Mouse (Mus musculus) G1E-ER4 (cell line): ENCODE results near the gene Lexm. TPM values are rescaled to one million over a fixed set of nuclear protein-coding genes. Genes with fewer than 3 reads are reported as not detected.

Experiments used
- GATA1 ChIP-seq: IDR thresholded peaks from one replicate; pipeline ENCODE4 v1.8.0; 2012; ENCODE audit warnings: low read length, inconsistent platforms
- polyA plus RNA-seq: library from polyadenylated mRNA; stranded (reverse); fragments of >175 nt; gene quantifications from 2 replicates; pipeline ENCODE4 v1.2.3, GENCODE M21; 2012

Gene Lexm
- not detected in 2 replicates for polyA plus RNA-seq

DNA sequence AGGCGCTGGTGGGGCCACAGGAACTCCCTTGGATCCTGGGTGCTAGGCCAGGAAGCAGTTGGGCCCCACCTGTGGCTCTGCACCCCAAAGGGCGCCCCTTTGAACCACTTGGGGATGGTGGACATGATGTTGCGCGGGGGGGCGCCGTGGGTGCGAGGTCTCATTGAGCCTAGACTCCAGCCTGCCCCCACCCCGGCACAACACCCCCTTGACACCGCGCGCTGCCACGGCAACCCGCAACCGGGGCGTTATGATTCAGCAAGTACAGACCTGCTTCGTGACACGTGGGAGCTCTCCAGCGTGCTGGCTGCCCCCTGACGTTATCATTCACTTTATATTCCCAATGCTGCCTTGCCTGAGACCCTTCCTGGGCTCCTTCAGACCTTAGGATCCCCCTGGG lies at the start of gene Lexm:
Gene Lexm, minus strand, starts transcription at position 186 of the 400 bp plus-strand sequence.
- no peak for TF ChIP-seq GATA1

DNA sequence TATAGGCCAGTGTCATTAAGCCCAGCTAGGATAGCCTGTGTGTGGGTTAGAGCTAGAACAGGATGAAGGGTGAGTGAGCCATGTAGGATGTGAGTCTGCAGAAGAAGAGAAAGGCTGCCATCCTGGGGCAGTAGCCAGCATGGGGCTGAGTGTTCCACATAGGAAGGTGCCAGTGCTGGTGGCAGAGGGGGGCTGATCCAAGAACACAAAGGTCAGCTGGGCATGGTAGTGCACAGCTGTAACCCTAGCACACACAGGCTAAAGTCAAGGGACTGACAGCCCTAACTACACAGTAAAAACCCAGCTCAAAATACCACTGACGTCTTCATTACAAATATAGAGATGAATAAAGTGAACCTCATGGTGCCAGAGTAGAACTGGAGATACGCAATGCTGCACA lies 49.5 kb upstream of the Lexm start:
- TF ChIP-seq GATA1, result no peak

DNA sequence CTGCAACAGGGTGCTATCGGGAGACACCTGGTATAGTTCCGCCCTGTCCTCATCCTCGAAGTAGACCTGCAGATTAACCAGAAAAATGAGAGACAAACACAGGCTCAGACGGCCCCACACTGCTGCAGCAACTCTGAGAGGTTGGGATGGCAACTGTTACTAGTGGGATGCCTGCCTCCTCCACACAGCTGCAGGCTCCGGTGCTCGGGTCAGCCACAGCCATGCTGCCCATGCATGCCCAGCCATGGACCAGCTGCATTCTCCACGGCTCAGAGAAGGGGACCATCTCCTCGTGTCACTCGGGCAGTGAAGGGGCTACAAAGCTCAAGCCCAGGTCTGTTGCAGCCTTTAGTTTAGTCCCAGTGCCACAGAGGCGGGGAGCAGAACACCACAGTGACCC lies 48.6 kb upstream of the Lexm start:
- no peak for TF ChIP-seq GATA1

DNA sequence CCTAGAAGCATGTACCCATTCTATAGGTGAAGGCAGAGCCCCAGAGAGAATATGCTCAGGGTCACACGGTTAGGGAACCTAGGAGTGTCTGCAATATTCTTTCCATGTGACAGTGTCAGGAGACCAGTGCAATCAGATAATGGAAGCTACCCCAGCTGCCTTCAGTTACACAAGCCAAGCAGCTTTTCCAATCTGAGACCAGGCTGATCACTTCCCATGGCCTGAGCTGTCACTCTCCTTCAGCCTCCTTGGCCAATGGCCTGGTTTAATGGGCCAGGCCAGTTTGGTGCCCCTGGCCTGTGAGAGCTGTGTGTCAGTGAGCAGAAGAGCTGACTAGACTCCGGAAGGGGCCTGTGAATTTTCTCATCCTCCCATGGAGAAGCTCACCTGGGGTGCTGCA lies 48.2 kb upstream of the Lexm start:
- no peak for TF ChIP-seq GATA1

DNA sequence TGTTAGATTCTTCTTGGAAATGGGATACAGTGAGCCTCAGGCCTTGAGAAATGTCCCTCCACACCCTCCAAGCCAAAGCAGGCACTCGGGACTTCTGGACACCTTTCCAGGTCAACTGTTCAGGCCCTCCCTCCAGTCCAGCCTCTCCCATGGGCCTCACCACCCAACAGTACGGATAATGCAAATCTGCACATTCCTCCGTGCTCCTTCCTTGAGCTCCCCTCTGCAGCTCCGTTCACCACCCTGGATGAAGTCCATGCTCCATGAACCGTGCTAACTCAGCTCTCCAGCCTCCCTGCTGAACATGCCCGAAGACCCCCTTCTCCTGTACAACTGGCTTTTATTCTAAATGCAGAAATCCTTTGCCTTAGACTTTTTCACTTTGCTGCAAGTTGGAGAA lies 47.7 kb upstream of the Lexm start:
- no peak for TF ChIP-seq GATA1

DNA sequence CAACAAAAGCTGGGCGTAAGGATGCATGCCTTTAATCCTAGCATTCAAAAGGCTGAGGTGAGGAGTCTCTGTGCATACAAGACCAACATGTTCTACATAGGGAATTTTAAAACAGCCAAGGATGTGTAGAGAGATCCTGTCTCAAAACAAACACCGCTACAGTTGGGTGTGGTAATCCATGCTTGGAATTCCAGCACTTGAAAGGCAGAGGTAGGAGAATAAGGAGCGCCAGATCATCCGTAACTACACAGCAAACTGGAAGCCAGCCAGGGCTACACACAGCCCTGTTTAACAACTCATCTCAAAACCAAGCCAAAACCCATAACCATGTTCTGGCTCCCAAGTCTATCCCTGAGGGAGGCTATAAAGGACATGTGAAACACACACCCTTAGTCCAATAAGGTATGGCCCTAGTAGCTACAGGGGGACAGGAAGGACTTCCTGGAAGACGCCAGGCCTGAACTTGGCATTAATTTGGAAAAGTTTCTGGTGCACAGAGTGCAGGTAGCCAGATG lies 47.0 kb upstream of the Lexm start:
- TF ChIP-seq GATA1, result no peak

DNA sequence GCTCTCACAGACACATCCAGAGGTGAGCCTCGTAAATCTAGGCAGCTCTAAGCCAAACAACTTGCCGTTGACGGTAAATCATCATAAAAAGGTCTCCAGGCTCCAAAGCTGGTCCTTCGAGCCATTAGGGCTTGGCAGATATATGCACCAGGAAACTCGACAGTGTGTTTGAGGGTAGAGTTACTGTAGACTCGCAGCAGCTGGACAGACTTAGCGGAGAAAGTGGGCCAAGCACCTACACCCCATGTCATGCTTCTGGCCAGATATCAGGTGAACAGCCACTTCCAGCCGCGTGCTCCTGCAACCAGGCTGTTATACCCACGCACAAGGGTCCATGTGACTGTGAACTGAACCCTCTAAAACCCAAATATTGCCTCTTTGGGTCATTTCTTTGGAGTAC lies 38.6 kb upstream of the Lexm start:
- no peak for TF ChIP-seq GATA1

DNA sequence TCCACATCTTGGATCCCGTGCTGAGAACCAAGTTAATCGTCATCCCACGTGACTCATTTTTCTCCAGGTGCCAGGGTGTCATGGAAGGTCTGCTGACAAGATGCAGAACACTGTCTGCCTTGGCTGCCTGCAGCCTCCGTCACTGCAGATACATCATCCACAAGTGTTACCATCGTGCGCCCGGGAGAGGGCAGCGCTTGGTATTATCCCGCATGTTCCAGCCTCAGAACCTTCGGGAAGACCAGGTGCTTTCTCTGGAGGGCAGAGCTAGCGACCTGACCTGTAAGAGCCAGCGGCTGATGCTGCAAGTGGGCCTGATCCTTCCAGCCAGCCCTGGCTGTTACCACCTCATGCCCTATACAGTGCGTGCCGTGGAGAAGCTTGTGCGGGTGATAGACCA lies 36.0 kb upstream of the Lexm start:
- TF ChIP-seq GATA1, result no peak

DNA sequence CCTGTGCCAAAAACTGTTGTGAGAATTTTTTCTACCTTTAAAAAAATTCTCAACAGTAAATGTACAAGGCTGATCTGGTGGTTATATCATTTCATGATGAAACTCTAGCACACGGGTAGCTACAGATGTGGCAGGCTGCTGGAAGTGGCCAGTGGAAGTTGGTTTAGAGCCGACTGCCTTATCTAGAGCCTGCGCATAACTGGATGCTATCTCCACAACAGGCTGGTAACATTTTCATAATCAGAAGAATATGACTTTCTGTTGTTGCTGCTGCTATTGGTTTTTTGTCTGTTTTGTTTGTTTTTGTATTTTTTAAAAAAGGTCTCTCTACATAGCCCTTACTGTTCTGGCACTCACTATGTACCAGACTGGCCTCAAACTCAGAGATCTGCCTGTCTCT lies 35.5 kb upstream of the Lexm start:
- no peak for TF ChIP-seq GATA1

DNA sequence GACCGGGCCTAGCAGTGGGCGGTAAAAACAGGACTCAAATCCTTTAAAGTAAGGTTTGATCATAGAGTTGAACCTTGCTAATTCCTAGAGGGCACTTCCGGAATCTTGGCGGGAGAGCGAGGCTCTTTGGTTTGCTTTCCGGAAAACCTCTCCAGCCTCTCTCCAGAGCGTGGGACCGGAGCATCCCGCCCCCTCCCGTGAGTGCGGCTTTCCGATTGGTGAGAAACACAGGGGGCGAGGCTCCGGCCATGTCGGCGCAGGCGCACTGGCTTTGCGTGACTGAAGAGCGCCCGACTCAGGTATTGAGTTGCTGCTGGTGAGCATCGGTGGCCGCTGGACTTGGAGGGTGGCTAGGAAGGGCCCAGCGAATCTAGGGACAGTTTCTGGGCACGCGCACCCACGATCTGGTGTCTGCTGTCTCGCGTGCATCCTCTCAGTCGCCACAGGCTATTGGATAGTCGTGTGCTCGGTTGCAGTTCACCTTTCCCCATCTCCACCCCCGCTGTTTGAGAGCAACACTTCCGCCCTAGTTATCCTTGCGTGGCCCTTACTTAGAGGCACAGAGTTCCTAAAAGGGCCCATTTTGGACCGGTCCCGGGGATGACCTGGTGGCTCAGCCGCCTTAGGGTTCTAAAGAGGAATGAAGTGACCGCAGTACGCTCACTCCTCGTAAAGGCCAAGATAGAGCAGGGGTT lies 33.9 kb upstream of the Lexm start, which contains the start of gene Pars2:
Gene Pars2, plus strand, starts transcription at position 237 of the 695 bp plus-strand sequence.
- TF ChIP-seq GATA1, result no peak

DNA sequence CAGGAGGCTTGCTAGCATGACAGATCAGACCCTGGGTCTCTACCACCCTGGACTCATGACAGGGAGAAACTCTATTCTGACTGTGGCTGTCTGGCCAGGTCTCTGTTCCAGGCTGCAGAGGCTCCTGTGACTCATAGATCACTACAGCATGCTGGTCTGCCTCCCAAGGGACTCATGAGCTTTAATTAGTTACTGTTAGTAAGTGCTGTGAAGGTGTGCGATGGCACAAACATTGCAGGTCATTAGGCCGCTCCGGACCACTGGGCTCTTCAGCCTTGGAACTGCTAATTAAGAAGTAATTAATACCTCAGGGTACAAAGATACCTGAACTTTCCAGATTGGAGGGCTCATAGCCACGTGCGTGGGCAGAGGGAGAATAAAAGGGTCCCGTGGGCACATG lies 30.1 kb upstream of the Lexm start:
- no peak for TF ChIP-seq GATA1

DNA sequence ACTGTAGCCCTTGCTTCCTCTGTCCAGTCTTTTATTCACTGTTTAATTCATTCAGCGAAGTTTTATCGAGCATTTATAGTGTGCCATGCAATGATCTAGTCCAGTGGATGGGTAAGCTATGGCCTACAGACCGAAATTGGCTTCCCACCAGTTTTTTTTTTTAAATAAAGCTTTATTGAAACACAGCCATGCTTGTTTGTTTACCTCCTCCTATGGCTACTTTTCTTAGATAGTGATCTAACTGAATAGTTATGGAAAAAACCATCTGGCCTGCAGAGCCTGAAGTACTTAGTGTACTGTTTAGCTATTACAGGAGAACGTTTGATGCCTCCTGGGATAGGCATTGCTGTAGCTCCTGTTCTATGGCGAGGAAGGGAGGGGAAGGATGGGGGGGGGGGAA lies 28.8 kb upstream of the Lexm start:
- no peak for TF ChIP-seq GATA1

DNA sequence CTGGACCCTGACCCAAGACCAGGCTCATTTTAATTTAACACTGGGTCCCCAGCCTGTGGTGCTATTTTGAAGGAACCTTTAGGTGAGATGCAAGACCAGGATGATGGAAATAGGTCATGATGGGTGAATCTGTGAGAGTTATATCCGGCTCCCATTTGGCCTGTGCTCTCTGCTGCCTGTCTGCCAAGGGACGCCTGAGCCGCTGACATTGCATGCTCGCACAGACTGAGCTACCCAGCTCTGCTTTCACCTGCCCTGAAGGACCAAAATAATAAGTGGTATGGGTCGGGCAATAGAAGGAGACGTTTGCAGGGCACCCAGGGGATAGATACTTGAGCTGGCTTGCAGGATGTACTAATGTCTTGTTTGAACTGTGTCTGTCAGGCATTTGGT lies 27.2 kb upstream of the Lexm start:
- no peak for TF ChIP-seq GATA1

DNA sequence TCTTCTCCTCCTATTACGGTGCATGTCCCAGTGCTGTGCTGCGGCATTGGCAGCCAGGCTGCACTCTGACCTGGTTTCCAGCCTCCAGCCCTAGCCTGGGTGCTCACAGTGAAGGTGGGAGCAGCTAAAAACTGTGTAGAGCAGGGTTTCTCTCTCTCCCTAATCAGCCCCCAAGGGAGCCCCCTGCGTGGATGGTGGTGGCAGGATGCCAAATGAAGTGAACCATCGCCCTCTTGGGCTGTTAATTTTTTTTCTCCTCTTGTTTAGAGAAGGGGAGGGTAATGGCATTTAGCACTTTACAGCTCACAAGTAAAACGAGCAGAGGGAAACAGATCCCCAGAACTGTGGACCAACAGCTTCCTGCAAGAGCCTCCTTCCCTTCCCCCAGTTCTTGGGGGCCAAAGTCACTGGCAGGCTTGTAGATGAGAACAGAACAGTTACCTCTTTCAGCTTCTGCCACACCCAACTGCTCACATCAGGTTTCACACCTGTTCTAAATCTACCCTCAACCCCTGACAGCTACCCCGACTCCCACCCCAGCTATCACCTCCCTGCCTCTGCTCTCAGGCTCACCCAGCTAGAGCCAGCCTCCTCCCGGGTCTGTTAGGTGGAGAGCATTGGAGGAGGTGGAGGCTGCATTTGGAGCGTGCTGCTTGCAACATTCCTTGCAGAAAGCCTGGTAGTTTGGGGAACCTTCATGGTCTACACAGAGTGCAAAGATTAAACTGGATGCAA lies 26.6 kb upstream of the Lexm start:
- no peak for TF ChIP-seq GATA1

DNA sequence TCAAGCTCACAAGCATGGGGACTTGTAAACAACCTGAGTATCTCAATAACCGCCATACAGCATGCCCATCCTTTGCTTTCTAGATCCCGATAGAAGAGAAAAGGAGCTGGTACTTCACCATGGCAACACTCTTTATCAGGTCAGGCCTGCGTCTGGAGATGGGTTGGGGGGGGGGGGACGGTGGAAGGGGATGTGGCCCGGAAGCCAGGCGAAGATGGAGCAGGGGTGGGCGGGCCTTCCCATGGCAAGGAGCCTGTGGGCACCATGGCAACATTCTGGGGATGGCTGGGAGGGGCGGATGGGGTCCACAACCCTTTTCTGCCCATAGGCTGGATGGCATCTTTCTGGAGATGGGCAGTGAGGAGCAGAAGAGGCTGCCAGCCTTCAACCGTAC lies 17.0 kb upstream of the Lexm start:
- no peak for TF ChIP-seq GATA1

DNA sequence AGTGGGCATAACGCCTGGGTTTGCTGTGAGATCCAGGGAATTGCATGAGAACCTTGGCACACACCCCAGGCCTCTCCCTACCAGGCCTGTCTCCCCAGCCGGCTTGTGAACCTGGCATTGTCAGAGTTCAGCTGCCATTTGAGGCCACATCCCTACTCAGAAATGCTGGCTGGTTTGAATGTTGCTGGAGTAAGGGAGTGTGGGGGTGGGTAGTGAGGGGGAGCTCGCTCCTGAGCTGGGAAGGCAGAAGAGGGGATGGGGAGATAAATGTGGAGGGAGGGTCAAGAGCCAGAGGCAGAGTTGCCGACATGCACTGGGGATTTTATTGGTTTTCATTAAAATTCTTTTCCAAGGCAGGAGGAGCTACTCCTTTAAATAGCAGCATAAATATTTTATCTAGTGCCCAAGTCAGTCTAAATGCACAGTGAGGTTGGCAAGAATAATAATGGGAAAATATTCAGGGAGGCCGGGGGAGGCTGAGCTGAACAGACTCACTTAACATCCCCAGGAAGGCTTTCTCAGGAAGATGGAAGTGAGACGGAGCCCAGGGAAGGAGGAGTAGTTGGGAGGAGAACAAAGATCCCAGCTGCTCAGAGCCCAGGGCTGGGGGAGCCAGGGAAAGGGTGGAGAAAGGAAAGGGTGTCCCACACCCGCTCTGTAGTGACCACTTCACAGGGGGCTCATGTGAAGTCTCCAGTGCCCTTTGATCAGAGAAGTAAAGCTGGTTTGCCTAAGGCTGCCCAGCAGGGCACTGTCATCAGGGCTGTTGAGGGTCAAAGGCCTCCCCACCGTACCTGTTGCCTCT lies 16.4 kb upstream of the Lexm start:
- no peak for TF ChIP-seq GATA1

DNA sequence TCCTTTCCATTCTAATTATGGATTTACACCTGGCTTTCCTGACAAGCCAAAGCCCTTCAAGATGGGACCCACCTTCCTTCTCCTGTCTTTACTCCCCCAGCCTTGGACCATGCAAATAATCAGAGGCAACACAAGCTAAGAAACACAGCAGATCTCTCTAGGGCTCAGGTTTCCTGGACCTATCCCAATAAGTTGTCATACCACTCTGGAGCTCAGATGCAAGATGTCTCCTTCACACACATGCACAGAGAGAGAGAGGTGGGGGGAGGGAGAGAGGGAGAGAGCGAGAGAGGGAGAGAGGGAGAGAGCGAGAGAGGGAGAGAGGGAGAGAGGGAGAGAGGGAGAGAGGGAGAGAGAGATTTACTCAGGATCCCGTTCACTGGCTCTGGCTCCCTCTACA lies 15.3 kb upstream of the Lexm start:
- TF ChIP-seq GATA1, result no peak
